Mouse (Mus musculus) brain, embryonic 18.5 days (tissue): ENCODE measurements around the gene Usp49.

Experiments
- DNase-seq: peaks from one replicate; pipeline ENCODE4 v3.0.0-alpha.2; 2012; ENCODE audit warnings: low read depth, low spot score

Usp49 gene

GRCm38 (mm10) chr17:47693671-47694441, 63.4 kb downstream of the Usp49 start:
- no peak for DNase-seq

GRCm38 (mm10) chr17:47694442-47694502, 63.8 kb downstream of the Usp49 start, which contains the start of gene Gm21981:
Gm21981 (minus strand) TSS chr17:47694455.
- no peak for DNase-seq

- DNase-seq = peak; percentile 81
Measured at GRCm38 (mm10) chr17:47694503-47695336, 64.2 kb downstream of the Usp49 start, which contains the start of gene Prickle4. Prickle4 (minus strand) TSS chr17:47694736.

GRCm38 (mm10) chr17:47695337-47695710, 64.8 kb downstream of the Usp49 start:
- DNase-seq = no peak

GRCm38 (mm10) chr17:47698156-47698555, 67.7 kb downstream of the Usp49 start:
- no peak for DNase-seq

GRCm38 (mm10) chr17:47699055-47699454, 68.6 kb downstream of the Usp49 start:
- DNase-seq = no peak

- DNase-seq = no peak
Measured at GRCm38 (mm10) chr17:47701793-47702192, 71.3 kb downstream of the Usp49 start.

GRCm38 (mm10) chr17:47702548-47703345, 72.3 kb downstream of the Usp49 start:
- DNase-seq = no peak

- DNase-seq = no peak
Measured at GRCm38 (mm10) chr17:47703556-47703955, 73.1 kb downstream of the Usp49 start.

GRCm38 (mm10) chr17:47704692-47705091, 74.2 kb downstream of the Usp49 start:
- DNase-seq = no peak

- DNase-seq = no peak
Measured at GRCm38 (mm10) chr17:47706196-47706595, 75.7 kb downstream of the Usp49 start.

- no peak for DNase-seq
Measured at GRCm38 (mm10) chr17:47707961-47708360, 77.5 kb downstream of the Usp49 start.

- DNase-seq = no peak
Measured at GRCm38 (mm10) chr17:47708972-47709371, 78.5 kb downstream of the Usp49 start.

- DNase-seq = no peak
Measured at GRCm38 (mm10) chr17:47710036-47710435, 79.5 kb downstream of the Usp49 start.

GRCm38 (mm10) chr17:47711883-47712282, 81.4 kb downstream of the Usp49 start:
- DNase-seq = no peak

- DNase-seq = no peak
Measured at GRCm38 (mm10) chr17:47712889-47713571, 82.5 kb downstream of the Usp49 start.

GRCm38 (mm10) chr17:47715037-47715436, 84.5 kb downstream of the Usp49 start:
- no peak for DNase-seq

- no peak for DNase-seq
Measured at GRCm38 (mm10) chr17:47721183-47721582, 90.7 kb downstream of the Usp49 start.

GRCm38 (mm10) chr17:47726566-47726965, 96.1 kb downstream of the Usp49 start, which contains the start of gene Pgc:
Pgc (plus strand) TSS chr17:47726842.
- DNase-seq = no peak

GRCm38 (mm10) chr17:47730633-47731575, 100.4 kb downstream of the Usp49 start:
- DNase-seq = no peak
